Mouse (Mus musculus): ENCODE results near the gene Pole.

DNA sequence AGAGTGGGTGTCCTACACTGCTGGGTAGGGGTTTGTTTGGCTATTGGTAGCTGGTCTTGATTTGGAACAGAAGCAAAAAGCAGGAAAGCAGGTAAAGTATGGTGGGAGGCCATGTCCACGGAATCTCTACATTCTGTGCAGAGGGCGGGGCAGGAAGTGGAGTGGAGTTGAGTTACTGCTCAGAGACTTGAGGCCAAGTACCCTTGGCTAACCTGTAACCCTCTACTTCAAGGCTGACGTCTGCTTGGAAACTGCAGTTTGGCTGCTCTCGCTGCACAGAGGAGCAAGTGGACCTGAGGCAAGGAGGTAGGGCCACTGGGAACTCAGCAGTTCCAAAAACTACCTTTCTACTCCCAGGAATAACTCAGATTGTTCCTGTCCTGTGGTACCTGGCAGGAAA is 58.4 kb downstream of the Pole start, which contains the start of gene Lrcol1:
- TF ChIP-seq CTCF (IDR thresholded peaks at IDR 0.05; ENCODE audit: insufficient read depth, low read length), result no peak
- TF ChIP-seq POLR2A (IDR thresholded peaks at IDR 0.05; ENCODE audit: borderline replicate concordance, extremely low read depth, low read depth, low read length), result no peak

All from lung, adult 2 months (tissue).